Mouse (Mus musculus) megakaryocyte, adult 5-6 weeks (primary cell): Measurements from ENCODE around the gene Cntn5. TPM values are rescaled to one million over a fixed set of nuclear protein-coding genes. Genes with fewer than 3 reads are reported as not detected.

Source experiments
- ATAC-seq: 2 replicates; pipeline ENCODE4 v1.8.0; 2016; ENCODE audit warnings: mild to moderate bottlenecking, inconsistent platforms; ENCODE audit not compliant: poor library complexity, severe bottlenecking
- total RNA-seq, 2 experiments: library from RNA; stranded (forward) in 1 of 2; stranded (reverse) in 1 of 2; fragments of 153-499, 151-499 nt in 1 of 2; fragments of 221-1000, 200-1000 nt in 1 of 2; gene quantifications; 2 replicates each; pipeline versions ENCODE4 v1.2.3 to v1.2.4; 2015 to 2017

The Cntn5 gene
- total RNA-seq, 2 experiments from 2014 or later, result not detected

DNA sequence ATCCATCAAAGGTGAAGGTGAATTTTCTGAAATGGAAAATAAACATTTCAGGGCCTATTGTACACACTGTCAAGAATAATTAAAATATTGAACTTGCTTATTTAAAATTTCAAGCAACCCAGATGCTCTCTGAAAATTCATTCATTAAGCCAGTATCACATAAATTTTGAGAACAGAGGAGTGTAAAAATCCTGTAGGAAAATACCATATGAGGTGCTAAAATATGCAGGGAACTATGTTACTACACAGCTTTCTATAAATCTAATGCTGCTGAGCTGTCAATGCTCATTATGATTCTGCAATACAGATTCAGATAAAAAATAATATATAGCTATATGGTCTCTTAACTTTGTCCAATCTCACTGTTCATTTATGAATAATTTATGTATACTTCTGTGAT lies 1134.9 kb downstream of the Cntn5 start:
- no peak for ATAC-seq

DNA sequence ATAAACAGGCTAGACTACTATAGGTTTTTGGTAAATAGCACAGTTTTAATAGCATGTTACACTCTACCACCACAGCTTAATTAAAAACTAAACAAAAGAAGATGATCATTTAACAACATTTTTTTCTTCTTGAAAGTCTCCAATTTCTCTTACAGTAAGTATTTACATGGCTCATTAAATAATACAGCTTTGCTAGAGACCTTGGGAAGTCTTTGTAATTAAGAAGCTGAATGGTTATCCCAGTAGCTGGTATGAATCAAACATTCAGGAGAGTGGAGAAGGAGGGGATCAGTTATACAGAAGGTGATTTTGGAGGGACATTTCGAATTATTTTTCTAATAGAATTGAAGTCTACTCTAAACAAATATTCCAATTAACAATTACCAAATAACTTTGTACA lies 1186.4 kb downstream of the Cntn5 start:
- ATAC-seq, result no peak

DNA sequence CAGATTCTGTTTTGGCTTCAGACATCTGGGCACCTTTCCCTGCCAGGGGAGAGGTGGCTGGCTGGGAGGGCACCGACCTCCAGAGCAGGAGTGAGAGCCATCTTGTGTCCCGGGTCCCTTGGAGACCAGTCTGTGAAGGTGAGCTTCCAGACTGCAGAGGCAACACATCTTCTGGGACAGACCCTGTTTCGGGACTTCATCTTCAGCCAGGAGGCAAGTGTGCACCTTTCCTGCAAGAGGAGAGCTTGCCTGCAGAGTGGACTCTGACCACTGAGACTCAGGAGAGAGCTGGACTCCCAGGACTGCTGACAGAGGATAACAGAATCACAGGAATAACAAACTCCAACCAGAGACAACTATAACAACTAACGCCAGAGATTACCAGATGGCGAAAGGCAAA lies 1195.9 kb downstream of the Cntn5 start:
- no peak for ATAC-seq

DNA sequence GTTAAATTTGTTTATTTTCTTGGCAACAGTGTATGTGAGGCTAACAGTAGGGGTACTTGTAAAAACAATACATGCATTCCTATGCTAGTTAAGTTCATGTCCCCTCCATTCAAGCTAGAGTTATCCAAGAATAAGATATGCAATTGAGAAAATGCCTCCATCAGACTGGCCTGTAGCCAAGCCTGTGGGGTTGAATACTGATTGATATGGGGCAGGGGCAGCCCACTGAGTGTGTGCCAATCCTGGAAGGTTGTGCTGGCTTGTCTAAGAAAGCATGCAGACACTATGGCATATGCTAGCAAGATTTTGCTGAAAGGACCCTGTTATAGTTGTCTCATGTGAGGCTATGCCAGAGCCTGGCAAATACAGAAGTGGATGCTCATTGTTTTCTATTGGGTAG lies 1196.8 kb downstream of the Cntn5 start:
- ATAC-seq, result no peak

DNA sequence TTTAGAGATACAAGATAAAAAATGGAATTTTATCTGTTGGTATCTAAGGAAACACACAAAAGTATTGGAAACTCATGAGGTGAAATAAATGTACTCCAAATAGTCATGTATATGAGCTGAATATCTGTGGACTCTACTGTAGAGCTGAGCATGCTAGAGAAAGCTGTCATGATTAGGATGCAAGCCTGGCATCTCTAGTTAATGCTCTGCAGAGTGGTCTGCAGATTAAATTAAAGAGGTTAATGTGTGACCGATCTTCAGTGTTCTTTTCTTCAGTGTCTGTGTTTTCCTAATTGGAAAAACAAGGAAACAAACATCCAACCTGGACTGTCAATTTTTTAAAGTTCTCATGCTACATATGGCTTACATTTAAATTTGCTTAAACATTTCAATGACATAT lies 1199.4 kb downstream of the Cntn5 start:
- no peak for ATAC-seq

DNA sequence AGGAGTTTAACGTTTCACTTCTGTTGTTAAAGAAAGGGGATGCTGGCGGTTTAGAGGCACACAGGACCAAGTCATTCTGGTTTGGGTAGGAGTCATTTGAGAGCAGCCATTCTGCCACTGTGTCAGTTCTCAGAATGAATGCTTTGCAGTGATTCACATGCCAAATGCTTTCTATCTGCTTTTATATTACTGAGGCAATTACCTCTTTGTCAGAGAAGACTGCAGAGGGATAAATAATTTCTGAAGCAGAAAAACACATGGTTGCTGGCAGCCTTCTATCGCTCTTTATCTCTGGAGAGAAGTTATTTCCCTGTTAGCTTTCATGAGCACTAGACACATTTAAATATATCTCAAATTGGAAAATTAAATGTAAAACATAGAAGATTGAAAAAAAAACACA lies 1207.9 kb downstream of the Cntn5 start:
- ATAC-seq, result no peak

DNA sequence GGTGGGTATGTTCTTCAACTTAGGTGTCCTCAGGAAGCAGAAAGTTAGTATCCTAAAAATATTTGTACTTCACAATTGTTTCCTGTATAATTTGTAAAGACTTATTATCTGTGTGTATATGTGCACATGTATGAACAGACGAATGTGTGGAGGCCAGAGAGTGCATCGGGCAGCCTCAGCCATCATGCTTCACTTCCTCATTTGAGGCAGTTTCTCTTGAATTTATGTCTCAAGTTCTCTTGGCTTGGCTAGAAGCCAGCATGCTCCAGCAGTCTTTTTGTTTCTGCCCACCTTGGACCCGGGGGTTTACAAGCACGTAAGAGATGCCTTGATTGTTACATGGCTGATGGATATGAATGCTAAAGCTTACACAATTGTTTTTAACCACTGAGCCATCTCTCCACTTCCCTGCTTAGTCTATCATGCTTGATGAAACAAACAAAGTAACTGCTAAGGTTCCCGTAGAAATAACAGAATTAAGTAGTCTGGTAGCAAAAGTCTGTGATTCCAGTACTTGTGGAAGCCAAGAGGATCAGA lies 1222.2 kb downstream of the Cntn5 start:
- no peak for ATAC-seq

DNA sequence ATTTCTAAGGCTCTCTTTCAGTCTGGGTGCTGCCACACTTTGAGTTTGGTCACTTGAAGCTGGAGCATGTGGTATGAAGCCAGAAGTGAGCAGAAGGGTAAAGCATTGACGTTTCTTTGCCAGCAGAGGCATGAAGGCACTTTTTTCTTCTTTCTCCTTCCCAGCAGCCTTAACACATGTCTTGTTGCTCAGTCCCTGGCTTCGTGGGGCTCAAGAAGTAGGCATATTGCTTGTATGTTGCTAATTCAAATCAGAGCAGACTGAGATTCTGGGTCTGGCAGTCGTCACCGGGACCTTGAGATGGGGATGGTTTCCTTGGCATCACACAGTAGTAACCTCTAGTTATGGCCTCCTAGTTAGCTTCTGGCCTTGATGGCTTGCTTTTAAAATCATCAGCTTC lies 1228.5 kb downstream of the Cntn5 start:
- ATAC-seq, result no peak

DNA sequence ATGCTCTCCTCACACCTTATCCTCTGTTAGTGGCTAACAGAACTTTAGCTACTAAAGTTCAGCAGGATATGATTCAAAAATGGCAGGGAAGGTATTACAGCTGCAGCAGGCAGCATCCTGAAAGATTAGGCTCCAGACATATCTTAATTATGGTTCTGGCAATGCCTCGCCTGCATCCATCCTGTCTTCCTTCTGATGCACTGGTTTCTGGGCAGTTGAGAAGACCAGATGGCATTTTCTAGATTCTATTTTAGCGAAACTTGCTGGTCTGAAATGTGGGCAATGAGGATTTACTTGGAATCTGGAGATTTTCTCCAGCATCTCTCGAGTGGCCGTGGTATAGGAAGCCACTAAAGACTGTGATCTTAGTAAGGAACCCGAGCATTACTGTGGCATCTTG lies 1230.0 kb downstream of the Cntn5 start:
- ATAC-seq, result no peak

DNA sequence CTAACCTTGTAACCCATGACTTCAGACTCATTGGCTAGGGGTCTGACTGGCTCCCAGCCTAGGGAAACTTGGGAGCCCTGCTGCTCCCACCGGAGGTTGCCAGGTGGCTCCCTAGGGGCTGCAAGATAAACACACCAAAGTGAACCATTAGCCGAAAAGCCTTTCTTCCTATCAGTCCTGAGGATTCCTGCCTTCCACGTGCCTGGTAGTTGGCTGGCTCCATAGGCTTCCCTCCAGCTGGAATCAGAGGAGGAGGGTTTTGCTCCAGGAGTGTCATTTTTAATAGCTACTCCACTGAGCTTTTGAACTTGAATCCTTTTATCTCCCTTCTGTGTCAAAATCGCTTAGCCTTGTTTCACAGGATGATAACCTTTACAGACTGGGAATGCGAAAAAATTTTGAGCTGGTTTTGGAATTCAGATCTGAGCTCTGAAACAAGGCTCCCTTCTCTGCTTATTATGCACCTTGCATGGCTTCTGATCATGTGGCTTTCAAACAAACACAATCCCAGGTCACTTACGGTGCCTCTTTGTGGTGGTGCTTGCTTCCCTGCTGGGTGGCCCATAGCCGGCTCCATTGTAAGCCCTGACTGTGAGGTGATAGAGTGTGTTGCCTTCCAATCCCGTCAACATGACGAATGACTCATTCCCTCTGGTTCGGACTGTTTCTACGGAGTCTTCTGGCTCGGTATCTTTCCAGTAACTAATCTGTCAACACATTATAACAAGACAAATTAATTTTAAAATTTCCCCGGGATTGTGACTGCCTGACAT lies 1231.1 kb downstream of the Cntn5 start:
- ATAC-seq, result no peak

DNA sequence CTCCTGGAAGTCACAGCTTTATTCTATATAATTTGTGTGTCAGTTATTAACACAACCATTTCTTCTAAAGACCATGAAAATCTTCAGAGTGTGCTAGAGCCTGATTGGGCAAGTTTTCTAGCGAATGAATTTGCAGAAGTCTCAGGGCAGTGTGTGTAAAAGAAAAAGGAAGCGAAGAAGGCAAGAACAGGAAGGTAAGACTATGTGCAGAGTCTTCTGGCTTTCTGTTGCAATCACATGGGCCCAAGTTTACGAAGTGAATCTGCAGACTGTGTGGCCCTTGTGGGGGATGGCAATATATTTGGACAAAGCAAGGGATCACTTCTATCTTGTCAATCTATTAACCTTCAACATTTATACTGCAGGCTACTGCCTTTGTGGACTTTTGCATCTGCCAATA lies 1251.1 kb downstream of the Cntn5 start:
- ATAC-seq, result peak; percentile 62

DNA sequence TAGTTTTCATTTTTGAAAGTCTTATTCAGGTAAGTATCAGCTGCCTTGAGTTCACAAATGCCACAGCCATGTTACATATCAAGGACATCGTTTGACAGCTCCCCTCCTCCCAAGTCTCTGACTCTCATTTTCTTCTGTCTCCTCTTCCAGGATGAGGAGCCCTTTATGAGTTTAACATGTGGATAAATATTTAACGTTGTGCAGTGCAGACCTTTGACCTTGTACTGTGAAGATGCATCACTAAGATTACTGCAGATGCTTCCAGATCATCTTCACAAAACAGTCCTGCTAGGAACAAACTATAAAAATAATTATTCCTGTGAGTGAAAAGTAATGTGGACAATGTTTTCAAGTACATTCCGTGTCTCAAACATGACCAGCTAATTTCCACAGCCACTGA lies 1257.2 kb downstream of the Cntn5 start:
- no peak for ATAC-seq

DNA sequence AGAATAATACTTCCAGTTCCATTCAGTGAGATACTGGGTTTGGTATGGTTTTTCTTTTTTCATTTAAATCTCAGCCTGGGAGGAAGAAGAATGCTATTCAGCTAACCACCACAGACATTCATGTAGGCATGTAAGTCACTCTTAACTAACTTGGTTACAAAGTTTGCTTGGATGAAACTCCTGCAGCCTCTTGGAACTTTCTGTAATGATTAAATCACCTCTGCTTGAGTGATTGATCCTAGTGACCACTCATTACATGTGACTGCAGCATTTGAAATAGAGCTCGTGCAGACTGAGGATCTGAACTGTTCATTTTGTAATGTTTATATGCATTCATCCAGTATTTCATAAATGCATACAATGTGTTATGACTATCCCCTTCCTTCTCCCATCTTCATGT lies 1258.3 kb downstream of the Cntn5 start:
- no peak for ATAC-seq
